Mouse (Mus musculus): ENCODE results near the gene Cbwd1. TPM values are rescaled to one million over a fixed set of nuclear protein-coding genes. Genes with fewer than 3 reads are reported as not detected.

The Cbwd1 gene
- polyA plus RNA-seq, 1 experiment from 2014 or later, result 16.5 TPM

GRCm38 (mm10) chr19:24999201-24999886, 37.9 kb upstream of the Cbwd1 start, which contains the start of gene Dock8:
Gene Dock8 (plus strand): TSS chr19:24999534.
- under 1% methylated on average over 86 of the region's 109 CpGs for WGBS
- H3K9ac ChIP-seq (ENCODE audit: low read length), result peak within 1 kb of the TSS; percentile 75
- peak within 1 kb of the TSS; percentile 73 to 79 for H3K4me3 ChIP-seq (ENCODE audit: control insufficient read depth in 1 of 2, insufficient read depth in 1 of 2, low read depth in 1 of 2, low read length in 2 of 2)
- peaks cover 5 to 13% of the 10 kb centered on the region in 2 experiments for H3K4me1 ChIP-seq (ENCODE audit: control insufficient read depth in 2 of 2, insufficient read depth in 2 of 2, low read length in 2 of 2)
- H3K36me3 ChIP-seq (ENCODE audit: control insufficient read depth, insufficient read depth, low read length), result no peaks in the 10 kb centered on the region
- peak within 1 kb of the TSS; percentile 92 for H3K4me2 ChIP-seq (ENCODE audit: low read length)
- ATAC-seq (ENCODE audit: insufficient number of reproducible peaks, insufficient read depth, low FRiP score, low read depth), result peak; percentile 70
- peak within 1 kb of the TSS in 1 of 2 experiments; percentile 20; a peak in 1 of 4 replicates for H3K27ac ChIP-seq (replicated peaks in 1 of 2; ENCODE audit: control insufficient read depth in 1 of 2, insufficient read depth in 1 of 2, low read depth in 2 of 2, low read length in 2 of 2)
- H3K9me3 ChIP-seq (ENCODE audit: control insufficient read depth, low read length), result no peaks in the 10 kb centered on the region
- peaks cover 22% of the 10 kb centered on the region for H3K27me3 ChIP-seq (ENCODE audit: control insufficient read depth, insufficient read depth, low read length)

- no peak overlapping the region for H3K27ac ChIP-seq (replicated peaks in 1 of 2; ENCODE audit: control insufficient read depth in 1 of 2, insufficient read depth in 1 of 2, low read depth in 2 of 2, low read length in 2 of 2)
- 54% methylated on average over 5 of the region's 5 CpGs for WGBS
- peak overlapping the region; percentile 92 for H3K4me2 ChIP-seq (ENCODE audit: low read length)
- H3K4me1 ChIP-seq (ENCODE audit: control insufficient read depth in 2 of 2, insufficient read depth in 2 of 2, low read length in 2 of 2), result peaks cover 0 to 5% of the 10 kb centered on the region in 2 experiments; a peak in 1 of 4 replicates
- peak overlapping the region in 1 of 2 experiments; percentile 79; a peak in 2 of 4 replicates for H3K4me3 ChIP-seq (ENCODE audit: control insufficient read depth in 1 of 2, insufficient read depth in 1 of 2, low read depth in 1 of 2, low read length in 2 of 2)
- no peak overlapping the region for H3K9ac ChIP-seq (ENCODE audit: low read length)
- no peak for ATAC-seq (ENCODE audit: insufficient number of reproducible peaks, insufficient read depth, low FRiP score, low read depth)
- no peaks in the 10 kb centered on the region for H3K36me3 ChIP-seq (ENCODE audit: control insufficient read depth, insufficient read depth, low read length)
- peaks cover 22% of the 10 kb centered on the region for H3K27me3 ChIP-seq (ENCODE audit: control insufficient read depth, insufficient read depth, low read length)
- no peaks in the 10 kb centered on the region for H3K9me3 ChIP-seq (ENCODE audit: control insufficient read depth, low read length)
These were observed 37.2 kb upstream of the Cbwd1 start for GRCm38 (mm10) chr19:24998561-24998960.

- Histone ChIP-seq H3K4me3 (ENCODE audit: control insufficient read depth in 1 of 2, insufficient read depth in 1 of 2, low read depth in 1 of 2, low read length in 2 of 2) (no peak overlapping the region), H3K4me2 (ENCODE audit: low read length) (no peak overlapping the region), H3K27me3 (ENCODE audit: control insufficient read depth, insufficient read depth, low read length) (peaks cover 18% of the 10 kb centered on the region), H3K27ac (replicated peaks in 1 of 2; ENCODE audit: control insufficient read depth in 1 of 2, insufficient read depth in 1 of 2, low read depth in 2 of 2, low read length in 2 of 2) (no peak overlapping the region), H3K36me3 (ENCODE audit: control insufficient read depth, insufficient read depth, low read length) (no peaks in the 10 kb centered on the region), H3K4me1 (ENCODE audit: control insufficient read depth in 2 of 2, insufficient read depth in 2 of 2, low read length in 2 of 2) (no peaks in the 10 kb centered on the region), H3K9ac (ENCODE audit: low read length) (no peak overlapping the region), H3K9me3 (ENCODE audit: control insufficient read depth, low read length) (no peaks in the 10 kb centered on the region)
- ATAC-seq (ENCODE audit: insufficient number of reproducible peaks, insufficient read depth, low FRiP score, low read depth), result no peak
- 57% methylated on average over 12 of the region's 12 CpGs for WGBS
These were observed 35.6 kb upstream of the Cbwd1 start for GRCm38 (mm10) chr19:24996815-24997704.

- no peaks in the 10 kb centered on the region for H3K36me3 ChIP-seq (ENCODE audit: control insufficient read depth, insufficient read depth, low read length)
- no peak overlapping the region for H3K9ac ChIP-seq (ENCODE audit: low read length)
- no peaks in the 10 kb centered on the region for H3K27me3 ChIP-seq (ENCODE audit: control insufficient read depth, insufficient read depth, low read length)
- ATAC-seq (ENCODE audit: insufficient number of reproducible peaks, insufficient read depth, low FRiP score, low read depth), result peak; percentile 68; the same call in 1 of the 2 replicates
- H3K4me3 ChIP-seq (ENCODE audit: control insufficient read depth in 1 of 2, insufficient read depth in 1 of 2, low read depth in 1 of 2, low read length in 2 of 2), result no peak overlapping the region
- H3K4me1 ChIP-seq (ENCODE audit: control insufficient read depth in 2 of 2, insufficient read depth in 2 of 2, low read length in 2 of 2), result no peaks in the 10 kb centered on the region
- 27% methylated on average over 8 of the region's 8 CpGs for WGBS
- 0 out of 2 replicates have a peak overlapping the region, but pooled peaks have one; percentile 16 for H3K4me2 ChIP-seq (ENCODE audit: low read length)
- H3K9me3 ChIP-seq (ENCODE audit: control insufficient read depth, low read length), result no peaks in the 10 kb centered on the region
- H3K27ac ChIP-seq (replicated peaks in 1 of 2; ENCODE audit: control insufficient read depth in 1 of 2, insufficient read depth in 1 of 2, low read depth in 2 of 2, low read length in 2 of 2), result peak overlapping the region; percentile 37 to 68; a peak in 2 of 4 replicates
These were observed 33.5 kb upstream of the Cbwd1 start for GRCm38 (mm10) chr19:24994900-24995299.

DNA sequence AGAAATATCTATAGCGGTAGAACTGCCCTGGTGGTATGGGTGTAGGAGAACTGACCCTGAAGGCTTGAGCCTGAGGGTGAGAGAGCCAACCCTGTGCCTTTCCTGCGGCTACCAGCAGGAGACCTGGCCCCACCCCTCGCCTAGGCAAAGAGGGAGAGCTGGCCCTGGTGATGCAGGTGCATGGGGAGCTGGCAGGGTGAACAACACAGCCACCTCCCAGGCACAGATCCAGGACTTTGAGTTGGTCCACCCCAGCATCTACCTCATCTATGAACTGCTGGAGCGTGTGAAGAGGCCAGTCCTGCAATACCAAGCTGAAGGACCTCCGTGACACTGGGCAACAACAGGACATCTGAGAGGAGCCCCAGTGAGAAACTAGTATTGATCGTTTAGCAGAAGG, 32.1 kb upstream of the Cbwd1 start:
- no peaks in the 10 kb centered on the region for H3K27me3 ChIP-seq (ENCODE audit: control insufficient read depth, insufficient read depth, low read length)
- no peak overlapping the region for H3K4me3 ChIP-seq (ENCODE audit: control insufficient read depth in 1 of 2, insufficient read depth in 1 of 2, low read depth in 1 of 2, low read length in 2 of 2)
- no peak overlapping the region for H3K4me2 ChIP-seq (ENCODE audit: low read length)
- H3K27ac ChIP-seq (replicated peaks in 1 of 2; ENCODE audit: control insufficient read depth in 1 of 2, insufficient read depth in 1 of 2, low read depth in 2 of 2, low read length in 2 of 2), result no peak overlapping the region
- H3K36me3 ChIP-seq (ENCODE audit: control insufficient read depth, insufficient read depth, low read length), result no peaks in the 10 kb centered on the region
- no peak overlapping the region for H3K9ac ChIP-seq (ENCODE audit: low read length)
- H3K4me1 ChIP-seq (ENCODE audit: control insufficient read depth in 2 of 2, insufficient read depth in 2 of 2, low read length in 2 of 2), result no peaks in the 10 kb centered on the region
- ATAC-seq (ENCODE audit: insufficient number of reproducible peaks, insufficient read depth, low FRiP score, low read depth), result no peak
- 65% methylated on average over 6 of the region's 6 CpGs for WGBS
- H3K9me3 ChIP-seq (ENCODE audit: control insufficient read depth, low read length), result no peaks in the 10 kb centered on the region

GRCm38 (mm10) chr19:24990138-24990822, 28.9 kb upstream of the Cbwd1 start:
- 59% methylated on average over 7 of the region's 7 CpGs for WGBS
- H3K27ac ChIP-seq (replicated peaks in 1 of 2; ENCODE audit: control insufficient read depth in 1 of 2, insufficient read depth in 1 of 2, low read depth in 2 of 2, low read length in 2 of 2), result no peak overlapping the region
- ATAC-seq (ENCODE audit: insufficient number of reproducible peaks, insufficient read depth, low FRiP score, low read depth), result no peak
- no peaks in the 10 kb centered on the region for H3K36me3 ChIP-seq (ENCODE audit: control insufficient read depth, insufficient read depth, low read length)
- no peak overlapping the region for H3K4me3 ChIP-seq (ENCODE audit: control insufficient read depth in 1 of 2, insufficient read depth in 1 of 2, low read depth in 1 of 2, low read length in 2 of 2)
- H3K9ac ChIP-seq (ENCODE audit: low read length), result no peak overlapping the region
- peaks cover 4 to 6% of the 10 kb centered on the region in 2 experiments; a peak in 2 of 4 replicates for H3K4me1 ChIP-seq (ENCODE audit: control insufficient read depth in 2 of 2, insufficient read depth in 2 of 2, low read length in 2 of 2)
- no peaks in the 10 kb centered on the region for H3K27me3 ChIP-seq (ENCODE audit: control insufficient read depth, insufficient read depth, low read length)
- no peak overlapping the region for H3K4me2 ChIP-seq (ENCODE audit: low read length)
- H3K9me3 ChIP-seq (ENCODE audit: control insufficient read depth, low read length), result no peaks in the 10 kb centered on the region

- peaks cover 4 to 6% of the 10 kb centered on the region in 2 experiments; a peak in 2 of 4 replicates for H3K4me1 ChIP-seq (ENCODE audit: control insufficient read depth in 2 of 2, insufficient read depth in 2 of 2, low read length in 2 of 2)
- no peaks in the 10 kb centered on the region for H3K36me3 ChIP-seq (ENCODE audit: control insufficient read depth, insufficient read depth, low read length)
- H3K4me2 ChIP-seq (ENCODE audit: low read length), result no peak overlapping the region
- ATAC-seq (ENCODE audit: insufficient number of reproducible peaks, insufficient read depth, low FRiP score, low read depth), result no peak
- H3K27ac ChIP-seq (replicated peaks in 1 of 2; ENCODE audit: control insufficient read depth in 1 of 2, insufficient read depth in 1 of 2, low read depth in 2 of 2, low read length in 2 of 2), result no peak overlapping the region
- no peaks in the 10 kb centered on the region for H3K9me3 ChIP-seq (ENCODE audit: control insufficient read depth, low read length)
- no peak overlapping the region for H3K4me3 ChIP-seq (ENCODE audit: control insufficient read depth in 1 of 2, insufficient read depth in 1 of 2, low read depth in 1 of 2, low read length in 2 of 2)
- H3K27me3 ChIP-seq (ENCODE audit: control insufficient read depth, insufficient read depth, low read length), result no peaks in the 10 kb centered on the region
- H3K9ac ChIP-seq (ENCODE audit: low read length), result no peak overlapping the region
- 63% methylated on average over 5 of the region's 5 CpGs for WGBS
These were observed 27.4 kb upstream of the Cbwd1 start for GRCm38 (mm10) chr19:24988831-24989230.
